Mouse (Mus musculus) stomach, postnatal 0 days (tissue): Measurements from ENCODE around the gene Olfr5. TPM values are rescaled to one million over a fixed set of nuclear protein-coding genes. Genes with fewer than 3 reads are reported as not detected.
"Not testable (repeated sequence)": the region's sequence is repeated elsewhere in the genome, so short reads cannot be mapped to it uniquely, and the experiment has no call there.

ENCODE experiments used
- ATAC-seq: fragments of 200-750 bp; cut with Nextera tagmentation; 2 replicates; pipeline ENCODE4 v1.8.0; 2017; ENCODE audit not compliant: low FRiP score, low TSS enrichment
- DNase-seq: peaks from one replicate; pipeline ENCODE4 v3.0.0-alpha.2; 2016; ENCODE audit warnings: low spot score
- H3K27ac ChIP-seq: fragments of 300-500 bp; sonication (generic); replicated peaks from 2 replicates; pipeline ENCODE4 v1.5.1; 2014; ENCODE audit warnings: mild to moderate bottlenecking, control low read depth
- H3K27me3 ChIP-seq: fragments of 300-500 bp; sonication (generic); 2 replicates; pipeline ENCODE4 v1.6.1; 2014; ENCODE audit warnings: low read length; ENCODE audit not compliant: control insufficient read depth, insufficient read depth
- H3K36me3 ChIP-seq: fragments of 300-500 bp; sonication (generic); 2 replicates; pipeline ENCODE4 v1.6.1; 2014; ENCODE audit warnings: low read length, mixed read lengths; ENCODE audit not compliant: control insufficient read depth, insufficient read depth
- H3K4me1 ChIP-seq: fragments of 300-500 bp; sonication (generic); replicated peaks from 2 replicates; pipeline ENCODE4 v1.6.1; 2014; ENCODE audit warnings: antibody characterized with exemption; ENCODE audit not compliant: control insufficient read depth, insufficient read depth
- H3K4me2 ChIP-seq: fragments of 300-500 bp; sonication (generic); replicated peaks from 2 replicates; pipeline ENCODE4 v1.6.1; 2014; ENCODE audit warnings: low read depth, mild to moderate bottlenecking, control low read depth, moderate library complexity
- H3K4me3 ChIP-seq: fragments of 300-500 bp; sonication (generic); 2 replicates; pipeline ENCODE4 v1.5.1; 2014; ENCODE audit warnings: low read depth, low read length, control low read depth
- H3K9ac ChIP-seq: fragments of 300-500 bp; sonication (generic); 2 replicates; pipeline ENCODE4 v1.6.1; 2014; ENCODE audit warnings: mild to moderate bottlenecking, low read length, control low read depth, mixed read lengths
- H3K9me3 ChIP-seq: fragments of 300-500 bp; sonication (generic); 2 replicates; pipeline ENCODE4 v1.6.1; 2016; ENCODE audit warnings: low read length; ENCODE audit not compliant: control insufficient read depth
- CTCF ChIP-seq: IDR thresholded peaks from 2 replicates; pipeline ENCODE4 v1.5.1; 2016; ENCODE audit warnings: antibody characterized with exemption, low read depth, mild to moderate bottlenecking, moderate library complexity
- EP300 ChIP-seq: optimal IDR thresholded peaks from 2 replicates; pipeline ENCODE3; 2016; ENCODE audit warnings: antibody characterized with exemption
- WGBS: fragments of 180-500 bp; shearing (Covaris S2); extraction: QIAGEN DNeasy Blood & Tissue Kit; methylation state at CpG from one replicate; pipeline ENCODE4 v1.1.7; 2014; 5-methylcytosine and 5-hydroxymethylcytosine counted together
- polyA plus RNA-seq: library from polyadenylated mRNA; unstranded; fragments of >200 nt; fragmentation: Nextera tagmentation; extraction: Ambion mirVana; gene quantifications from 2 replicates; pipeline ENCODE4 v1.2.1, GENCODE M21; 2015

Olfr5 gene
- polyA plus RNA-seq, 1 experiment from 2014 or later = not detected

DNA sequence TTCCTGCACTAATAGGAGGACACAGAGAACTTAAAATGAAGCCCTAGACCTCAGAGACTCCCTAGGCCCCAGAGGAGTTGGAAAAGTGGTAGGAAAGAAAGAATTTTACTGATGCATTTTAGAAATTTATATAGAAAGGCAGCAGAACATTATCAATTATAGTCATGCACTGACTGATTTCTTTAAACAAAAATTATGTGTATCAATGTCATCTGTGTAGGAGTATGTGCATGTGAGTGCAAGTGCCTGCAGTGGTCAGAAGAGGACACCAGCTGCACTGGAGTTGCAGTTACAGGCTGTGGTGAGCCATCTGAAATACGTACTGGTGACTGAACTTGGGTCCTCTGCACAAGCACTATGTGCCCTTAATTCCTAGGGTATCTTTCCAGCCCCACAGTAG, 12.9 kb upstream of the Olfr5 start, which contains the start of gene Olfr1347:
Gene Olfr1347, minus strand, starts transcription at position 101 of the 400 bp plus-strand sequence.
- no peaks in the 10 kb centered on the region for H3K4me1 ChIP-seq
- no peaks in the 10 kb centered on the region for H3K27me3 ChIP-seq
- ATAC-seq = no peak
- no peak within 1 kb of the TSS for H3K4me2 ChIP-seq
- no peaks in the 10 kb centered on the region for H3K36me3 ChIP-seq
- H3K9ac ChIP-seq = no peak within 1 kb of the TSS
- 52% methylated on average over 1 of the region's 1 CpGs for WGBS
- TF ChIP-seq CTCF (no peak), EP300 (no peak)
- H3K27ac ChIP-seq = no peak within 1 kb of the TSS
- no peaks in the 10 kb centered on the region for H3K9me3 ChIP-seq
- no peak for DNase-seq
- H3K4me3 ChIP-seq = no peak within 1 kb of the TSS

GRCm38 (mm10) chr7:6477633-6478032, 9.1 kb downstream of the Olfr5 start:
- H3K9ac ChIP-seq, H3K4me3 ChIP-seq, H3K4me1 ChIP-seq, H3K9me3 ChIP-seq, H3K4me2 ChIP-seq, H3K36me3 ChIP-seq, DNase-seq, H3K27ac ChIP-seq, H3K27me3 ChIP-seq, ATAC-seq: not testable (repeated sequence)
- WGBS = 48% methylated on average over 2 of the region's 2 CpGs

DNA sequence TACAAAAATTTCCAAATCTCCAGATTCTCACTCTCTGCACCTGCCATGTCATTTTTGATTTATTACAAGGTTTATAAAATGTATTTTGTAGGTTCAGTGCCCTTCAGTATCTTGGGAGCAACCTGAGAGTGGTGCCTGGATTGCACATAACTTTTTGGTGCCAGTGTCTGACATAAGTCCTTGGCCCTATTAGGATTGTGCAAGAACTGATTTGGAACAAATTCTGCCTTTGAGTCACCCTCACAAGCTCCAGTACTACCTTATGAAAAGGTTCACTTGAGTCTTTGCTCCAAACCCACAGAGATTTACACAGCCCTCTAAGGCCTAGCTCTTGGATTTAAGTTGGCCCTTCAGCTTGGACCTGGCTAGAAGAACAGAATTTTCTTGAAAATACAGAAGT, 19.8 kb downstream of the Olfr5 start, which contains the start of gene Olfr1346:
Gene Olfr1346, plus strand, starts transcription at position 151 of the 400 bp plus-strand sequence.
- no peak within 1 kb of the TSS for H3K4me2 ChIP-seq
- H3K9ac ChIP-seq = no peak within 1 kb of the TSS
- H3K36me3 ChIP-seq = no peaks in the 10 kb centered on the region
- H3K27me3 ChIP-seq = no peaks in the 10 kb centered on the region
- ATAC-seq = no peak
- H3K27ac ChIP-seq = no peak within 1 kb of the TSS
- no peak within 1 kb of the TSS for H3K4me3 ChIP-seq
- H3K9me3 ChIP-seq = no peaks in the 10 kb centered on the region
- H3K4me1 ChIP-seq = no peaks in the 10 kb centered on the region
- TF ChIP-seq EP300 (no peak), CTCF (no peak)
- no peak for DNase-seq

DNA sequence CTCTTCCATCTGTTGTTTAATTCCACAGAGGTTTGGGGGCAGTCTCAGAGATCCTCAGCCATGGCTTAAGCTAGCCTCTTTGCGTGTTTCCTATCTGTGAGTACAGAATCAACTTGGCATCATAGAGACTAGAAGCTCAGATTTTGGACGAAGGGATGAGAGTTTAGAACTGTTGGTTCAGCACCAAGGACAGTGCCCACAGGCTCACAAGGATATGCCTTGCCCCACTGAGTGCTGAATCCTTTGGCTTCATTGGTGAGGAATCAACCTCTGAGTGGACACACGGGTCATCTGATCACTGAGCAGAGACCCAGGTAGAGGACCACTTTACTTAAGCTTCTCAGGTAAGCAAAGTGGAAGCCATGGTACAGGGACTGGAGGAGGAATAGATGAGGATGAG, 30.3 kb downstream of the Olfr5 start:
- H3K27me3 ChIP-seq = no peaks in the 10 kb centered on the region
- TF ChIP-seq CTCF = no peak
- TF ChIP-seq EP300 = no peak
- no peaks in the 10 kb centered on the region for H3K36me3 ChIP-seq
- WGBS = 41% methylated on average over 3 of the region's 3 CpGs
- H3K27ac ChIP-seq = no peak overlapping the region
- no peak overlapping the region for H3K4me2 ChIP-seq
- no peaks in the 10 kb centered on the region for H3K9me3 ChIP-seq
- no peaks in the 10 kb centered on the region for H3K4me1 ChIP-seq
- no peak overlapping the region for H3K9ac ChIP-seq
- no peak for DNase-seq
- ATAC-seq = no peak
- no peak overlapping the region for H3K4me3 ChIP-seq

DNA sequence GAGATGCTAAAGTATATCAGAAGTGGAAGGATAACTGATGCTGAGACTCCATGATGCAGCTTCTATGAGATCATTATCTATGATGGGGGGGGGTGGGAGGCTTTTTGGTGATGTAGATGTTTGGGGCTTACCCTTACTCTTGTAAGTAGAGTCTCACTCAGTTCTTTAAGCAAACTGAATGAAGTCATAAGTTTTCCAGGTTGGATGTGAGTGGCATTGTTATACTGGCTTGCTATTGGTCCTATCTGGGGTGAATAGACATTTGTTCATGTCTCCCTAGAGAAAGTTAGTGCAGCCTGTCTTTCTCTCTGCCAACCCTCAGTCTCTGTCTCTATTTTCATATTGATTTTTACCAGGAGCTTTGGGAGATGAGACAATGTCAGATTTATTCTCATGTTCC, 30.9 kb downstream of the Olfr5 start, which contains the start of gene Olfr1336:
Gene Olfr1336, plus strand, starts transcription at position 301 of the 400 bp plus-strand sequence.
- no peaks in the 10 kb centered on the region for H3K4me1 ChIP-seq
- H3K27ac ChIP-seq = no peak within 1 kb of the TSS
- no peak within 1 kb of the TSS for H3K9ac ChIP-seq
- H3K36me3 ChIP-seq = no peaks in the 10 kb centered on the region
- H3K4me2 ChIP-seq = no peak within 1 kb of the TSS
- H3K4me3 ChIP-seq = no peak within 1 kb of the TSS
- DNase-seq (no peak), ATAC-seq (no peak)
- no peaks in the 10 kb centered on the region for H3K27me3 ChIP-seq
- TF ChIP-seq CTCF = no peak
- no peak for TF ChIP-seq EP300
- H3K9me3 ChIP-seq = no peaks in the 10 kb centered on the region

DNA sequence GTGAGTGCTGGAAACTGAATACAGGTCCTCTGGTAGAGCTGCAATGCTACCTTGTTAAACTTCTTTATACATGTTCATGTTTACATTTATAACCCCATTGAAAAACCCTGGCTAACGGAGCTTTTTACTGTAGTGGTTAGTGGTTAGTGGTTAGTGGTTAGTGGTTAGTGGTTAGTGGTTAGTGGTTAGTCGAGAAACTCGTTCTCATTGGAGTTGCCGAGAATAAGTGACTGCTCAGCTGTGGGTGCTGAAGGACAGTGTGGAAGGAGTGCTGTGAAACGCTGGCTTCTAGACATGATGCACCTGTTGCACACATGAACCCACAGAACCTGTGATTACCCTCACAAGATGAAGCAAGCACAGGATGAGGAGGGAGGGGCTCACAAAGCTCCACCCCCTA, 39.0 kb downstream of the Olfr5 start:
- Histone ChIP-seq H3K27me3 (no peaks in the 10 kb centered on the region), H3K9ac (no peak overlapping the region), H3K27ac (no peak overlapping the region), H3K4me3 (no peak overlapping the region), H3K36me3 (no peaks in the 10 kb centered on the region), H3K4me2 (no peak overlapping the region), H3K4me1 (no peaks in the 10 kb centered on the region), H3K9me3 (no peaks in the 10 kb centered on the region)
- TF ChIP-seq EP300 = no peak
- TF ChIP-seq CTCF = no peak
- WGBS = 82% methylated on average over 5 of the region's 5 CpGs
- no peak for ATAC-seq
- DNase-seq = no peak
